ENCODE assay signal across 27 mouse cellular contexts in the genomic region with DNA sequence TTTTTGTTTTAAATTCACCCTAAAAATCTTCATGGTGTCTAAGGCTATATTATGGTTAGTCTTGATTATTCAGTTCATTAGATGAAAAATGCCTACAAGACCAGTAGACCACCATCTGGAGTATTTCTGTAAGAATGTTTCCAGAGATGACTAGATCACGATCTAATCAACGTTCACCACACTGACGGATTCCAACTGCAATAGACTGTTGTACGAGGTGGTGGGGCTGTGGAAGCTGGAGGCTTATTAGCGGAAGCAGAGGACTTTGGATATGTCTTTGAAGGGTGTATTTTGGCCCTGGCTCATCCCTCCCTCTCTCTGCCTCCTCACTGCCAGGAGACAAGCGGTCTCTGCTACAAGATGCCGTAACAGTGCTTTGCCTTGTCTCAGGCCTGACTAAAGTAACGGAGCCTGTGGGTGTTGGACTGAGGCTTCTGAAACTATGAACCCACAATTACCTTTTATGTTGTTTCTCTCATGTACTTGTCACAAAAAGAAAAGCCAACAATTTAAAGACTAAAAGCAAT. TPM values are rescaled to one million over a fixed set of nuclear protein-coding genes. Genes with fewer than 3 reads are reported as not detected.
A peak's percentile ranks its signal among the peaks of the same experiment; 100 is the strongest.
DNase-seq lines count a peak whose midpoint lies in the region; ATAC-seq lines count a peak whose summit lies in the region.
"Had no signal": no experiment of that assay in that cellular context is flagged by ENCODE, and none has a peak within 500 bp of the region (broad histone marks: within the 10 kb centered on the region; RNA-seq: fewer than 3 reads in every experiment).

No protein-coding gene starts in this region.

- no peak overlapping the region for H3K4me3 ChIP-seq in liver, embryonic 13.5 days (replicated peaks)
- H3K4me3 ChIP-seq: embryonic facial prominence, embryonic 12.5 days; forebrain, embryonic 13.5 days; heart, embryonic 12.5 days; limb, embryonic 12.5 days; midbrain, embryonic 10.5 days had no signal

- peak; percentile 81 for ATAC-seq in liver, embryonic 13.5 days (ENCODE audit: low read depth)
- ATAC-seq in megakaryocyte-erythroid progenitor cell, adult 5-6 weeks (replicated peaks; ENCODE audit: low FRiP score, low TSS enrichment, poor library complexity, severe bottlenecking), result peak; percentile 95
- ATAC-seq in CD4-positive, CD25-positive, alpha-beta regulatory T cell, adult 4 months, result no peak
- ATAC-seq: forebrain, embryonic 13.5 days; hindbrain, postnatal 0 days; intestine, embryonic 16.5 days; Patski had no signal

- WGBS in liver, embryonic 13.5 days (ENCODE audit: insufficient replicate concordance), result 53% methylated on average over 8 of the region's 8 CpGs

- DNase-seq in heart, adult 11 months, result peak; percentile 53
- DNase-seq in heart, adult 18-20 months, result no peak
- DNase-seq in brain, adult 2 months (ENCODE audit: low read depth, low spot score), result peak; percentile 55
- peak; percentile 15 for DNase-seq in liver, embryonic 13.5 days
- DNase-seq in heart, postnatal 25 days (ENCODE audit: low spot score), result no peak
- DNase-seq: adrenal gland, adult 2 months; cerebellum, adult 2 months; cerebellum, postnatal 25 days; heart, postnatal 10 days; lung, adult 2 months; right cerebral cortex, adult 18-20 months; right cerebral cortex, postnatal 4 days; thymus, adult 18-20 months; thymus, postnatal 4 days had no signal

- H3K36me3 ChIP-seq in liver, embryonic 13.5 days, result peaks cover 3% of the 10 kb centered on the region; the same call in 1 of the 2 replicates

- no peak overlapping the region for H3K9ac ChIP-seq in liver, embryonic 13.5 days
- H3K9ac ChIP-seq: embryonic facial prominence, embryonic 12.5 days; forebrain, embryonic 13.5 days; heart, embryonic 12.5 days; limb, embryonic 12.5 days had no signal

- peaks cover 3% of the 10 kb centered on the region; the same call in 1 of the 2 replicates for H3K4me1 ChIP-seq in liver, embryonic 13.5 days (replicated peaks)
- H3K4me1 ChIP-seq: embryonic facial prominence, embryonic 12.5 days; forebrain, embryonic 13.5 days; heart, embryonic 12.5 days; limb, embryonic 12.5 days; midbrain, embryonic 10.5 days had no signal

- H3K9me3 ChIP-seq in liver, embryonic 13.5 days (replicated peaks), result no peaks in the 10 kb centered on the region
- H3K9me3 ChIP-seq: embryonic facial prominence, embryonic 12.5 days; forebrain, embryonic 13.5 days; heart, embryonic 12.5 days; limb, embryonic 12.5 days; midbrain, embryonic 10.5 days had no signal

- H3K27ac ChIP-seq in liver, embryonic 13.5 days, result peak overlapping the region; percentile 2; the same call in 1 of the 2 replicates
- H3K27ac ChIP-seq: embryonic facial prominence, embryonic 12.5 days; forebrain, embryonic 13.5 days; hindbrain, postnatal 0 days; limb, embryonic 12.5 days; midbrain, embryonic 10.5 days had no signal

- 0 out of 2 replicates have a peak overlapping the region, but pooled peaks have one; percentile 19 for H3K4me2 ChIP-seq in liver, embryonic 13.5 days
- H3K4me2 ChIP-seq: embryonic facial prominence, embryonic 12.5 days; forebrain, embryonic 13.5 days; heart, embryonic 12.5 days; limb, embryonic 12.5 days had no signal

- intact Hi-C loops in heart, postnatal 25 days (cut with DNase I), result no loop called here

- no peaks in the 10 kb centered on the region for H3K27me3 ChIP-seq in liver, embryonic 13.5 days
- H3K27me3 ChIP-seq: embryonic facial prominence, embryonic 12.5 days; forebrain, embryonic 13.5 days; heart, embryonic 12.5 days; limb, embryonic 12.5 days; Patski had no signal

RNA-seq across cellular contexts. Expression of a gene that starts 41.5 kb away (rescaled TPM):
- total RNA-seq in heart, adult 18-20 months (2021), result not detected
- not detected in 2 replicates for polyA plus RNA-seq in liver, embryonic 13.5 days (2015; fragmentation: Nextera tagmentation; extraction: Ambion mirVana)
- total RNA-seq in megakaryocyte-erythroid progenitor cell, adult 5-6 weeks (2014; fragmentation: Nextera tagmentation), result not detected in 2 replicates
- total RNA-seq in megakaryocyte-erythroid progenitor cell, adult 5-6 weeks (2017), result not detected in 2 replicates
- not detected for total RNA-seq in heart, postnatal 25 days (2021)
- polyA plus RNA-seq in CD4-positive, CD25-positive, alpha-beta regulatory T cell, adult 4 months (2017; shearing (Covaris generic)), result not detected
- total RNA-seq: heart, postnatal 10 days had no signal
- polyA plus RNA-seq: adrenal gland, adult 2 months; embryonic facial prominence, embryonic 12.5 days; heart, embryonic 12.5 days; intestine, embryonic 16.5 days; kidney, embryonic 16.5 days; limb, embryonic 12.5 days; midbrain, embryonic 10.5 days; neural tube, embryonic 14.5 days; Patski; stomach, embryonic 14.5 days had no signal

Comparison
In these comparisons a context has a peak if more than half of its experiments do, and no peak if none do; other contexts are left out.
1. DNase-seq: peak in heart, adult 11 months (single experiment), brain, adult 2 months (single experiment) and liver, embryonic 13.5 days (single experiment); none in heart, adult 18-20 months (0 of 2) and heart, postnatal 25 days (single experiment).